Mouse (Mus musculus): ENCODE measurements at regions not wholly inside any gene's neighbourhood (a gene's known extent, or its start where the extent isn't known, plus 50 kb on each side); places are given as distances from the start of the nearest gene placed in this dataset.

DNA sequence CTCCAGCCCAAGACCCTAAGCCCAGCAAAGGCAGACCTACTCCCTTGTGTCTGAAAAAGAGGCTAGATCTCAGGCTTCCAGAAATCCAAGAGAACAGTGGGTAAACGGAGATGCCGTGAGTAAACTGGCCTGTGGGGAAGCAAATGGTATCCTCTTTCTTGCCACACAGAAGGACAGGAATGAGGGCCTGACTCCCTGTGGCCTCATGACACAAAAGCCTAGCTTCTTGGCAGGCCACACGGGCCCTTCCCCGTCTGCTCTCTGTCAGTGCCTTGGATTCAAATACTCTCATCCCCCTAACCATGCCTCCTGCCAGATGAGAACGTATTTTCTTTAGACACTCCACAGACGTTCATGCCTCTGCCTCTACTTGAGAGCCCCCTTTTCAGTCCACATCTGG, 97.2 kb downstream of the Mis18a start:
- TF ChIP-seq CTCF (IDR thresholded peaks at IDR 0.05; ENCODE audit: extremely low read depth, insufficient read depth, low read length) (no peak), POLR2A (IDR thresholded peaks at IDR 0.05; ENCODE audit: extremely low read depth, insufficient read depth, low read length) (no peak)
